Mouse (Mus musculus) embryonic facial prominence, embryonic 14.5 days (tissue): ENCODE results near the gene Tdrd7. TPM values are rescaled to one million over a fixed set of nuclear protein-coding genes. Genes with fewer than 3 reads are reported as not detected.

ENCODE experiments used
- ATAC-seq: fragments of 200-750 bp; cut with Nextera tagmentation; 2 replicates; pipeline ENCODE4 v1.8.0; 2017; ENCODE audit warnings: low read depth, moderate number of reproducible peaks, moderate TSS enrichment
- DNase-seq: peaks from one replicate; pipeline ENCODE4 v3.0.0-alpha.2; 2015; ENCODE audit warnings: low spot score
- H3K27ac ChIP-seq: fragments of 300-500 bp; sonication (generic); replicated peaks from 2 replicates; pipeline ENCODE4 v1.5.1; 2014; ENCODE audit warnings: low read depth, mild to moderate bottlenecking, low read length, moderate library complexity
- H3K27me3 ChIP-seq: fragments of 300-500 bp; sonication (generic); replicated peaks from 2 replicates; pipeline ENCODE4 v1.6.1; 2014; ENCODE audit warnings: low read length; ENCODE audit not compliant: control insufficient read depth, insufficient read depth
- H3K36me3 ChIP-seq: fragments of 300-500 bp; sonication (generic); 2 replicates; pipeline ENCODE4 v1.6.1; 2014; ENCODE audit warnings: low read length, mixed read lengths; ENCODE audit not compliant: control insufficient read depth, insufficient read depth
- H3K4me1 ChIP-seq: fragments of 300-500 bp; sonication (generic); 2 replicates; pipeline ENCODE4 v1.6.1; 2014; ENCODE audit warnings: antibody characterized with exemption, low read length; ENCODE audit not compliant: control insufficient read depth, insufficient read depth
- H3K4me2 ChIP-seq: fragments of 300-500 bp; sonication (generic); 2 replicates; pipeline ENCODE4 v1.6.1; 2014; ENCODE audit warnings: low read depth, mild to moderate bottlenecking, low read length, moderate library complexity, mixed read lengths
- H3K4me3 ChIP-seq: fragments of 300-500 bp; sonication (generic); 2 replicates; pipeline ENCODE4 v1.5.1; 2014; ENCODE audit warnings: low read depth, mild to moderate bottlenecking, low read length
- H3K9ac ChIP-seq: fragments of 300-500 bp; sonication (generic); 2 replicates; pipeline ENCODE4 v1.6.1; 2014; ENCODE audit warnings: low read depth, mild to moderate bottlenecking, low read length, moderate library complexity, mixed read lengths
- H3K9me3 ChIP-seq: fragments of 300-500 bp; sonication (generic); 2 replicates; pipeline ENCODE4 v1.6.1; 2016; ENCODE audit warnings: low read length; ENCODE audit not compliant: control insufficient read depth
- WGBS: fragments of 180-500 bp; shearing (Covaris S2); extraction: QIAGEN DNeasy Blood & Tissue Kit; methylation state at CpG from one replicate; pipeline ENCODE4 v1.1.7; 2014; 5-methylcytosine and 5-hydroxymethylcytosine counted together
- polyA plus RNA-seq: library from polyadenylated mRNA; unstranded; fragments of >200 nt; fragmentation: Nextera tagmentation; extraction: Ambion mirVana; gene quantifications from 2 replicates; pipeline ENCODE4 v1.2.1, GENCODE M21; 2014

The Tdrd7 gene
- polyA plus RNA-seq, 1 experiment from 2014 or later = 15.2 TPM

- WGBS = 83% methylated on average over 4 of the region's 4 CpGs
- no peak for DNase-seq
Observed at GRCm38 (mm10) chr4:46063841-46064240, 98.7 kb downstream of the Tdrd7 start.

GRCm38 (mm10) chr4:46064263-46064662 lies 99.1 kb downstream of the Tdrd7 start:
- Histone ChIP-seq H3K9me3 (no peaks in the 10 kb centered on the region), H3K4me3 (no peak overlapping the region), H3K27me3 (no peaks in the 10 kb centered on the region), H3K9ac (0 out of 2 replicates have a peak overlapping the region, but pooled peaks have one; percentile 10), H3K4me1 (peaks cover 10% of the 10 kb centered on the region), H3K4me2 (no peak overlapping the region), H3K27ac (no peak overlapping the region), H3K36me3 (no peaks in the 10 kb centered on the region)
- ATAC-seq (no peak; the same call in 1 of the 2 replicates), DNase-seq (no peak)
- WGBS = 17% methylated on average over 8 of the region's 8 CpGs

More at GRCm38 (mm10) chr4:46063841-46064240, 98.7 kb downstream of the Tdrd7 start:
- no peak overlapping the region for H3K27ac ChIP-seq
- no peak overlapping the region for H3K9ac ChIP-seq
- no peak for ATAC-seq
- H3K4me2 ChIP-seq = no peak overlapping the region
- H3K4me1 ChIP-seq = peaks cover 10% of the 10 kb centered on the region
- no peaks in the 10 kb centered on the region for H3K36me3 ChIP-seq
- no peak overlapping the region for H3K4me3 ChIP-seq
- H3K27me3 ChIP-seq = no peaks in the 10 kb centered on the region
- no peaks in the 10 kb centered on the region for H3K9me3 ChIP-seq

GRCm38 (mm10) chr4:46064961-46065360 lies 99.8 kb downstream of the Tdrd7 start:
- whole genome bisulfite sequencing = 67% methylated on average over 3 of the region's 3 CpGs
- ATAC-seq = peak; percentile 64
- peaks cover 10% of the 10 kb centered on the region for H3K4me1 ChIP-seq

GRCm38 (mm10) chr4:46065695-46066340 lies 100.7 kb downstream of the Tdrd7 start:
- Histone ChIP-seq H3K4me2 (no peak overlapping the region), H3K4me1 (peaks cover 10% of the 10 kb centered on the region), H3K9ac (no peak overlapping the region), H3K36me3 (no peaks in the 10 kb centered on the region), H3K9me3 (no peaks in the 10 kb centered on the region), H3K27ac (no peak overlapping the region), H3K4me3 (no peak overlapping the region), H3K27me3 (no peaks in the 10 kb centered on the region)
- DNase-seq (no peak), ATAC-seq (no peak)
- WGBS = 63% methylated on average over 8 of the region's 8 CpGs

More at GRCm38 (mm10) chr4:46064961-46065360, 99.8 kb downstream of the Tdrd7 start:
- no peaks in the 10 kb centered on the region for H3K27me3 ChIP-seq
- H3K4me2 ChIP-seq = no peak overlapping the region
- H3K36me3 ChIP-seq = no peaks in the 10 kb centered on the region
- H3K9ac ChIP-seq = no peak overlapping the region
- no peak for DNase-seq
- H3K4me3 ChIP-seq = no peak overlapping the region
- H3K9me3 ChIP-seq = no peaks in the 10 kb centered on the region
- no peak overlapping the region for H3K27ac ChIP-seq

GRCm38 (mm10) chr4:46068060-46068459 lies 102.9 kb downstream of the Tdrd7 start:
- no peak overlapping the region for H3K27ac ChIP-seq
- H3K9me3 ChIP-seq = no peaks in the 10 kb centered on the region
- no peak overlapping the region for H3K4me2 ChIP-seq
- no peaks in the 10 kb centered on the region for H3K36me3 ChIP-seq
- no peaks in the 10 kb centered on the region for H3K27me3 ChIP-seq
- no peak for ATAC-seq
- no peak for DNase-seq
- peaks cover 10% of the 10 kb centered on the region for H3K4me1 ChIP-seq
- no peak overlapping the region for H3K4me3 ChIP-seq
- no peak overlapping the region for H3K9ac ChIP-seq
- 77% methylated on average over 3 of the region's 3 CpGs for WGBS

- H3K36me3 ChIP-seq = no peaks in the 10 kb centered on the region
Observed at GRCm38 (mm10) chr4:46068573-46068972, 103.4 kb downstream of the Tdrd7 start.

GRCm38 (mm10) chr4:46069851-46070482 lies 104.8 kb downstream of the Tdrd7 start:
- H3K27me3 ChIP-seq = no peaks in the 10 kb centered on the region
- H3K36me3 ChIP-seq = no peaks in the 10 kb centered on the region
- DNase-seq = peak; percentile 57
- ATAC-seq = peak; percentile 65; the same call in 1 of the 2 replicates
- no peak overlapping the region for H3K4me3 ChIP-seq
- H3K9me3 ChIP-seq = no peaks in the 10 kb centered on the region
- H3K9ac ChIP-seq = no peak overlapping the region
- H3K27ac ChIP-seq = no peak overlapping the region
- peaks cover 2% of the 10 kb centered on the region; the same call in 1 of the 2 replicates for H3K4me1 ChIP-seq
- 58% methylated on average over 6 of the region's 6 CpGs for WGBS
- H3K4me2 ChIP-seq = no peak overlapping the region

More at GRCm38 (mm10) chr4:46068573-46068972, 103.4 kb downstream of the Tdrd7 start:
- no peak overlapping the region for H3K9ac ChIP-seq
- no peaks in the 10 kb centered on the region for H3K9me3 ChIP-seq
- no peaks in the 10 kb centered on the region for H3K27me3 ChIP-seq
- H3K4me3 ChIP-seq = no peak overlapping the region
- WGBS = 53% methylated on average over 1 of the region's 1 CpGs
- H3K27ac ChIP-seq = no peak overlapping the region
- ATAC-seq (no peak), DNase-seq (no peak)
- no peak overlapping the region for H3K4me2 ChIP-seq
- H3K4me1 ChIP-seq = peaks cover 10% of the 10 kb centered on the region

- H3K4me3 ChIP-seq = no peak overlapping the region
- H3K36me3 ChIP-seq = no peaks in the 10 kb centered on the region
- 76% methylated on average over 6 of the region's 6 CpGs for WGBS
- no peaks in the 10 kb centered on the region for H3K9me3 ChIP-seq
- H3K9ac ChIP-seq = no peak overlapping the region
- DNase-seq (no peak), ATAC-seq (no peak)
- no peaks in the 10 kb centered on the region for H3K4me1 ChIP-seq
- H3K27ac ChIP-seq = no peak overlapping the region
- H3K4me2 ChIP-seq = no peak overlapping the region
- H3K27me3 ChIP-seq = no peaks in the 10 kb centered on the region
Observed at GRCm38 (mm10) chr4:46072631-46073030, 107.5 kb downstream of the Tdrd7 start.
